Mouse (Mus musculus): ENCODE measurements around the gene Tac4. TPM values are rescaled to one million over a fixed set of nuclear protein-coding genes. Genes with fewer than 3 reads are reported as not detected.

Tac4 gene
- polyA plus RNA-seq, 1 experiment: not detected

DNA sequence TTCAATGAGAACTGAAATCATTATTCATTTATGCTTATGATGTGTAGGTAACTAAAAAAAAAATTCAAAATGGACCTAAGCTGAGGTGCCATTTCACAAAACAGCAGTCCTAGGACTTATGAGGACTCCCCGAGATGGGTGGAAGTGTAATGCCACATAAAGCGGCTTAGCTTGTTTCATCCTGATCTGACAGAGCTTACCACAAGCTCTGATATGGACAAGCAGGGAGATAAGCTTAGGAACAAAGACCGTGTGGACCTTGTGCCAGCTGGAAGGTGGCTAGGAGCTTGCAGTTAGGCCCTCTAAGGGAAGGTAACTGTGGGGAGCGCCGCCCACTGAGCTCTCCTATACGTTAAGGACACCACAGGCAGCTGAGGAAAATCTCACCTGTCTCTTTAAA lies 14.7 kb downstream of the Tac4 start:
- no peak for TF ChIP-seq GATA1 (IDR thresholded peaks at IDR 0.05; ENCODE audit: low read length)
- TF ChIP-seq TAL1 (IDR thresholded peaks at IDR 0.05; ENCODE audit: low read length): no peak
- Histone ChIP-seq H3K4me1 (ENCODE audit: control insufficient read depth) (peaks cover 5% of the 10 kb centered on the region), H3K9me3 (ENCODE audit: control insufficient read depth, low read length) (no peaks in the 10 kb centered on the region)

DNA sequence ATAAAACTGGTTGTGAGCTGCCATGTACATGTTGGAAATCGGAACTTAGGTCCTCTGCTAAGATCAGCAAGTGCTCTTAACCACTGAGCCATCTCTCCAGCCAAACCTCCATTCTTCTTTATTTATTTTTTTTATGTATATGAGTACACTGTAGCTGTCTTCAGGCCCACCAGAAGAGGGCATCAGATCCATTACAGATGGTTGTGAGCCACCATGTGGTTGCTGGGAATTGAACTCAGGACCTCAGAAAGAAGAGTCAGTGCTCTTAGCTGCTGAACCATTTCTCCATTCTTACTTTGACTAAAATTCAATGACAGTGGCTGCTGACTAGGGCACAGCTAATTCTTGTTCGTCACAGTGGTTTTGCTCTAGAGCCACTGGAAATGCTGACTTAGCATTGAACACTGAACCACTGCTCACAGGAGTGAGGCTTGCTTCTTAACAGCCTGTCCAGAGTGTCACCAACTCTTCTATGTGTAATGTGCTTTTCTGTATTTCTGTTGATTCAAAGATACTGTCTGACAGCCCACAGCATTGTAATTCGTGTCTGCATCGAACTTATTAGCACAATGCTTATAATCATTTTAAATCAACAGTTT lies 17.8 kb downstream of the Tac4 start:
- Histone ChIP-seq H3K4me1 (ENCODE audit: control insufficient read depth) (peaks cover 5% of the 10 kb centered on the region), H3K9me3 (ENCODE audit: control insufficient read depth, low read length) (no peaks in the 10 kb centered on the region), H3K4me3 (replicated peaks) (no peak overlapping the region), H3K27me3 (ENCODE audit: control insufficient read depth) (no peaks in the 10 kb centered on the region), H3K36me3 (ENCODE audit: control insufficient read depth) (peaks cover 100% of the 10 kb centered on the region)
- TF ChIP-seq GATA1 (IDR thresholded peaks at IDR 0.05; ENCODE audit: low read length): no peak
- no peak for TF ChIP-seq TAL1 (IDR thresholded peaks at IDR 0.05; ENCODE audit: low read length)

More for the DNA sequence above, 14.7 kb downstream of the Tac4 start:
- H3K27me3 ChIP-seq (ENCODE audit: control insufficient read depth): no peaks in the 10 kb centered on the region
- H3K4me3 ChIP-seq (replicated peaks): no peak overlapping the region
- H3K36me3 ChIP-seq (ENCODE audit: control insufficient read depth): peaks cover 100% of the 10 kb centered on the region

DNA sequence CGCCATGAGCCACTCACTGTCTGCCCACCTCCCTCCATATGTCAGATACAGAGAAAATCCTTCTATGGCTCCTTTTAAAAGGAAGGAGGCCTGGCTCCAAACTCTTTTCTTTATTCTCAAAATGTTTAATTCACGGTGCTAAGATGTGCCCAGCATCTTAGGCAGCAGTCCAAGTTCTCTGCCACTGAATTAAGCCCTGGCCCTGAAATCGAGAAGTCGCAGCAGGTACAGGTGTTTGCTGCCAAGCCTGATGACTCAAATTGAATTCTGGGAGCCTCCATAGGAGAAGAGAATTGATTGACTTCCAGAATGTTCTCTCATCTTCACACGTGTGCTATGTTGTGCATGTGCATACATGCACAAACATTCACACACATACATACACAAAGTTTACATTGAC lies 21.0 kb downstream of the Tac4 start:
- H3K9me3 ChIP-seq (ENCODE audit: control insufficient read depth, low read length): no peaks in the 10 kb centered on the region
- H3K4me1 ChIP-seq (ENCODE audit: control insufficient read depth): peaks cover 5% of the 10 kb centered on the region
- TF ChIP-seq GATA1 (IDR thresholded peaks at IDR 0.05; ENCODE audit: low read length): no peak
- no peak for TF ChIP-seq TAL1 (IDR thresholded peaks at IDR 0.05; ENCODE audit: low read length)
- no peaks in the 10 kb centered on the region for H3K27me3 ChIP-seq (ENCODE audit: control insufficient read depth)
- H3K4me3 ChIP-seq (replicated peaks): no peak overlapping the region
- peaks cover 100% of the 10 kb centered on the region for H3K36me3 ChIP-seq (ENCODE audit: control insufficient read depth)

DNA sequence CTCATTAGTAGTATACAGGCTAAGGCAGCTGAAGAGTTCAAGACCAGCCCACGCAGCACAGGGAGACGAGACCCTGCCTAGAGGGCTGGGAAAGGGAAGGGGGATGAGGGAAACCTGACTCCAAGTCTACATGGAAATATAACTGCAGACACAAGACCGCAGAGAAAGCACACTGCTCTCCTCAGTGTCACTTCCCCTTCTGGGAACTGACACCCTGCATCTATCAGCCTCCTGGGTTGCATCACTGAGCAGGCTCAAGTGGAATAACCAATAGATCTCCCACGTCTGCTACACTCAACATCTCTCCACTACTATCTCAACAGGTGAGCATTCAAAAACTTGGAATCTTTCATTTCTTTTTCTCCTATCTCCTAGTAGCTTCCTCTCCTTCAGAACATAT lies 30.7 kb downstream of the Tac4 start:
- Histone ChIP-seq H3K4me3 (replicated peaks) (no peak overlapping the region), H3K4me1 (ENCODE audit: control insufficient read depth) (peaks cover 2% of the 10 kb centered on the region; the same call in 1 of the 2 replicates), H3K36me3 (ENCODE audit: control insufficient read depth) (peaks cover 94% of the 10 kb centered on the region), H3K27me3 (ENCODE audit: control insufficient read depth) (no peaks in the 10 kb centered on the region), H3K9me3 (ENCODE audit: control insufficient read depth, low read length) (no peaks in the 10 kb centered on the region)
- no peak for TF ChIP-seq TAL1 (IDR thresholded peaks at IDR 0.05; ENCODE audit: low read length)
- TF ChIP-seq GATA1 (IDR thresholded peaks at IDR 0.05; ENCODE audit: low read length): no peak

DNA sequence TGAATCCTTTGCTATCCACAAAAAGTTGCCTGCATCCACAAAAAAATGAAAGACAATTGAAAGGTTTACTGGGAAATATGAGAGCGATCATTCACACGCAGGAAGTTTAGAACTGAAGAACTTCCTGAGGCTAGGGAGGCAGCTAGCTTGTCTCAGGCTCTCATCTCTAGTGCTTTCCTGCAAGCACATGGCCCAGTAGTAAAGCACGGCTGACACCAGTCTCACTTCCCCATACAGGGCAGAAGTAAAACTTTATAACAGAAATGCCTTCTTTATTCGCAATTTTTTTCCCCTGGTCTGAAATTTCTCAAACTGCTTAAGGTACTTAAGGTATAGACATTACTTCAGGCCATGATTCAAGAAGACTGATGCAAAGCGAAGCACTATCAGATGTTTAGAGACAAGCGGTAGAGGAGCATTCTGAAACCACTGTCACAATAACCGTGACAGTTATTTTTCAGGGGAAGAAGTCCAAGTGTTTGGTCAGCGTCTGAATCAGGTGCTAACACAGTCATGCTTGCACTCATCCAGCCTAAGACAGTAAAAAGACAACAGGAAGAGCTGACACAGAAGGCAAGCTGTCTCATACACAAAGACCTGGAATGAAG lies 31.8 kb downstream of the Tac4 start:
- Histone ChIP-seq H3K36me3 (ENCODE audit: control insufficient read depth) (peaks cover 95% of the 10 kb centered on the region), H3K4me3 (replicated peaks) (no peak overlapping the region), H3K27me3 (ENCODE audit: control insufficient read depth) (no peaks in the 10 kb centered on the region), H3K9me3 (ENCODE audit: control insufficient read depth, low read length) (no peaks in the 10 kb centered on the region), H3K4me1 (ENCODE audit: control insufficient read depth) (peaks cover 2% of the 10 kb centered on the region; the same call in 1 of the 2 replicates)
- TF ChIP-seq TAL1 (IDR thresholded peaks at IDR 0.05; ENCODE audit: low read length) (no peak), GATA1 (IDR thresholded peaks at IDR 0.05; ENCODE audit: low read length) (no peak)

DNA sequence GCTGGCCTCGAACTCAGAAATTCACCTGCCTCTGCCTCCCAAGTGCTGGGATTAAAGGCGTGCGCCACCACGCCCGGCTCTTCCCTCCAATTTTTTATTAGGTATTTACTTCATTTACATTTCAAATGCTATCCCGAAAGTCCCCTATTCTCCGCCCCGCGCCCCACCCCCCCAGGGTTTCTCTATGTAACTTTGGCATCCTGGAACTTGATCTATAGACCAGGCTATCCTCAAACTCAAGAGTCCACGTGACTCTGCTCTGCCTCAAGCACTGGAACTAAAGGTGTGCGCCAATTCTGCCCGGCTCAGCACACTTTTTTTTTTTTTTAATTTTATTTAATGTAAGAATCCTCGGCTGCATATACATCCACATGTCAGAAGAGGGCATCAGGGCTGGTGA lies 34.4 kb downstream of the Tac4 start:
- peaks cover 9% of the 10 kb centered on the region for H3K4me1 ChIP-seq (ENCODE audit: control insufficient read depth)
- H3K9me3 ChIP-seq (ENCODE audit: control insufficient read depth, low read length): no peaks in the 10 kb centered on the region
- H3K36me3 ChIP-seq (ENCODE audit: control insufficient read depth): peaks cover 95% of the 10 kb centered on the region
- no peaks in the 10 kb centered on the region for H3K27me3 ChIP-seq (ENCODE audit: control insufficient read depth)
- TF ChIP-seq GATA1 (IDR thresholded peaks at IDR 0.05; ENCODE audit: low read length) (no peak), TAL1 (IDR thresholded peaks at IDR 0.05; ENCODE audit: low read length) (no peak)
- H3K4me3 ChIP-seq (replicated peaks): no peak overlapping the region

DNA sequence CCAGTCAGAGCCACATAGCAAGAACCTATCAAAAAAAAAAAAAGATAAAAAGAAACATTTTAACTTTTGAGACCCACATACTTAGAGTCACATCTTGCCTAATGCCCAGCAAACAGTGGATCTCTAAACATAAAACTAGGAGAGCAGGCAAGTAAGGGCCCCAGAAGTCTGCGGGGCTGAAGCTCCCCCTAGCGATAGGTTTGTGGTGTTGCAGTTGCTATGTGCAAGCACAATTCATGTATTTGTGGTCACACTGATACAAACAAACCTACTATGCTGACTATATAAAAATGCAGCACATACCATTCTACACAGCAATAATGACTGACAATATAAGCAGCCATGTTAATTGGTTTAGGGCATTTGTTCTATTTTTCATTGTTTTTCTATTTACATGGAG lies 36.8 kb downstream of the Tac4 start:
- H3K4me3 ChIP-seq (replicated peaks): no peak overlapping the region
- H3K36me3 ChIP-seq (ENCODE audit: control insufficient read depth): peaks cover 95% of the 10 kb centered on the region
- TF ChIP-seq TAL1 (IDR thresholded peaks at IDR 0.05; ENCODE audit: low read length): no peak
- no peak for TF ChIP-seq GATA1 (IDR thresholded peaks at IDR 0.05; ENCODE audit: low read length)
- H3K27me3 ChIP-seq (ENCODE audit: control insufficient read depth): no peaks in the 10 kb centered on the region
- peaks cover 10% of the 10 kb centered on the region for H3K4me1 ChIP-seq (ENCODE audit: control insufficient read depth)
- no peaks in the 10 kb centered on the region for H3K9me3 ChIP-seq (ENCODE audit: control insufficient read depth, low read length)

DNA sequence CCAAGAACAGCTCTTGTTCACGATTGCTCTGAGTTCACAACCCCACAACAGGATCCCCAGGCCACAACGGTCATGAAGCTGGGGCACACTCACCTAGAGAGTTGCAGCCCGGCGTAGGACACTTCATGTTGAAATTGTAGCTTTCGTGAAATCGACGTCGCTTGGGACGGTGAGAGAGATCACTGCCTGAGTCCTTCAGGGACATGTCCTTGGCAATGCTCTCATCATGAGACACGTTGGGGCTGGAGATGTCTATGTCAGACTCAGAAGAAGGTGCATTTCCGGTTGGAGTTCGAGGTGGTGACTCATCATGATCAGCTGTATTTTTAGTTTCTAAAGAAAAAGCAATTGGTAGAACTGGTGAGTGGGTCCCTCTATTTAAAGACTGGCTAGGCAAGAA lies 38.6 kb downstream of the Tac4 start:
- H3K4me1 ChIP-seq (ENCODE audit: control insufficient read depth): peaks cover 10% of the 10 kb centered on the region
- TF ChIP-seq TAL1 (IDR thresholded peaks at IDR 0.05; ENCODE audit: low read length) (no peak), GATA1 (IDR thresholded peaks at IDR 0.05; ENCODE audit: low read length) (no peak)
- no peaks in the 10 kb centered on the region for H3K27me3 ChIP-seq (ENCODE audit: control insufficient read depth)
- no peaks in the 10 kb centered on the region for H3K9me3 ChIP-seq (ENCODE audit: control insufficient read depth, low read length)
- peaks cover 95% of the 10 kb centered on the region for H3K36me3 ChIP-seq (ENCODE audit: control insufficient read depth)
- no peak overlapping the region for H3K4me3 ChIP-seq (replicated peaks)

DNA sequence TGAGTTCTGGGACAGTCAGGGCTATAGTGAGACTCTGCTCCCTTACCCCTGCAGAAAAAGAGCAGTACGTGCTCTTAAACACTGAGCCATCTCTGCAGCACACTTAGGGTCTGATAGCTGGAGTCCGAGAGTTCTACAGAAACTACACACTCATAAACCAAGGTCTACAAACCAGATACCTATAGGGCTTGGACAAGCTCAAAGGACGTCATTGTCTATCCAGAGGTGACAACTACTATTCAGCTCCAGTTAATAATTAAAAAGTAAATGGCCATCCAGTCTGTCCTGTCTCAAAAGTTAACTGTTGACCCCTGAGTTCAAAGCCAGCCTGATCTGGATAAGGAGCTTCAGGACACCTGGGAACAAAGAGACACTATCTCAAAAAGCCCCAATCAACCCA lies 40.4 kb downstream of the Tac4 start:
- Histone ChIP-seq H3K9me3 (ENCODE audit: control insufficient read depth, low read length) (no peaks in the 10 kb centered on the region), H3K36me3 (ENCODE audit: control insufficient read depth) (peaks cover 100% of the 10 kb centered on the region), H3K4me1 (ENCODE audit: control insufficient read depth) (peaks cover 20% of the 10 kb centered on the region), H3K27me3 (ENCODE audit: control insufficient read depth) (no peaks in the 10 kb centered on the region), H3K4me3 (replicated peaks) (no peak overlapping the region)
- TF ChIP-seq TAL1 (IDR thresholded peaks at IDR 0.05; ENCODE audit: low read length): no peak
- no peak for TF ChIP-seq GATA1 (IDR thresholded peaks at IDR 0.05; ENCODE audit: low read length)

Data from erythroblast, embryonic 14.5 days (primary cell).